Mouse (Mus musculus) midbrain, embryonic 11.5 days (tissue): ENCODE results near the gene Tenm4. TPM values are rescaled to one million over a fixed set of nuclear protein-coding genes. Genes with fewer than 3 reads are reported as not detected.

ENCODE experiments used
- ATAC-seq: fragments of 200-750 bp; cut with Nextera tagmentation; 2 replicates; pipeline ENCODE4 v1.8.0; 2017; ENCODE audit warnings: moderate TSS enrichment, moderate library complexity; ENCODE audit not compliant: low FRiP score
- DNase-seq: peaks from one replicate; pipeline ENCODE4 v3.0.0; 2015; ENCODE audit warnings: low spot score; ENCODE audit errors: missing footprints
- H3K27ac ChIP-seq: fragments of 300-500 bp; sonication (generic); 2 replicates; pipeline ENCODE4 v1.5.1; 2014; ENCODE audit warnings: low read depth, low read length
- H3K27me3 ChIP-seq: fragments of 300-500 bp; sonication (generic); 2 replicates; pipeline ENCODE4 v1.6.1; 2014; ENCODE audit warnings: mild to moderate bottlenecking, low read length, moderate library complexity, mixed read lengths; ENCODE audit not compliant: control insufficient read depth, insufficient read depth
- H3K36me3 ChIP-seq: fragments of 300-500 bp; sonication (generic); 2 replicates; pipeline ENCODE4 v1.6.1; 2014; ENCODE audit warnings: mild to moderate bottlenecking, low read length, moderate library complexity, mixed read lengths; ENCODE audit not compliant: control insufficient read depth, insufficient read depth
- H3K4me1 ChIP-seq: fragments of 300-500 bp; sonication (generic); 2 replicates; pipeline ENCODE4 v1.6.1; 2014; ENCODE audit warnings: low read length; ENCODE audit not compliant: control insufficient read depth, insufficient read depth
- H3K4me2 ChIP-seq: fragments of 300-500 bp; sonication (generic); 2 replicates; pipeline ENCODE4 v1.6.1; 2014; ENCODE audit warnings: mild to moderate bottlenecking, moderate library complexity
- H3K4me3 ChIP-seq: fragments of 300-500 bp; sonication (generic); 2 replicates; pipeline ENCODE4 v1.5.1; 2014; ENCODE audit warnings: low read depth, low read length
- H3K9ac ChIP-seq: fragments of 300-500 bp; sonication (generic); 2 replicates; pipeline ENCODE4 v1.6.1; 2014; ENCODE audit warnings: low read length
- H3K9me3 ChIP-seq: fragments of 300-500 bp; sonication (generic); 2 replicates; pipeline ENCODE4 v1.6.1; 2016; ENCODE audit warnings: low read length; ENCODE audit not compliant: control insufficient read depth
- WGBS: fragments of 180-500 bp; shearing (Covaris S2); extraction: QIAGEN DNeasy Blood & Tissue Kit; methylation state at CpG from one replicate; pipeline ENCODE4 v1.1.7; 2014; 5-methylcytosine and 5-hydroxymethylcytosine counted together
- polyA plus RNA-seq: library from polyadenylated mRNA; unstranded; fragments of >200 nt; fragmentation: Nextera tagmentation; extraction: Ambion mirVana; gene quantifications from 2 replicates; pipeline ENCODE4 v1.2.1, GENCODE M21; 2014

The Tenm4 gene
- polyA plus RNA-seq, 1 experiment from 2014 or later: 24.8 TPM

DNA sequence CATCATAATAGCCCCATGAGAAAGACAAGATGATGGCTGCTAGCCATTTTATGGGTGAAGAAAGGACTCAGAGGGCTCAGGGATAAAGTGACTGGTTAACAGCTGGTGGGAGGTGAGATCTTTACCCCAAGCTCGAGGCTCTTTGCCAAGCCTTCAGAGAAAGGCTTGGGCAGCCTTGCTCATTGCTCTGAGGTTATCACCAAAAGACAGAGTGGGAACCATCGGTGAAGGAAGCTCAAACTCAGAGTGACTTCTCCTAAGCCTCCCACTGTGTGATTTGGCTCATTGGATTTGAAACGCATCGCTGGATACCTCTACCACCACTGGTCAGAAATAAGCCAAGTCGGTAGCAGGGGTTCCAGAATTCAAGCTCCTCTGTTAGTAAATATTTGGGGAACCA, 19.1 kb upstream of the Tenm4 start:
- H3K36me3 ChIP-seq: no peaks in the 10 kb centered on the region
- DNase-seq: peak; percentile 91
- WGBS: 7% methylated on average over 5 of the region's 5 CpGs
- H3K9me3 ChIP-seq: no peaks in the 10 kb centered on the region
- no peak overlapping the region for H3K4me3 ChIP-seq
- no peak for ATAC-seq
- no peak overlapping the region for H3K9ac ChIP-seq
- peaks cover 39% of the 10 kb centered on the region for H3K27me3 ChIP-seq
- H3K4me2 ChIP-seq: no peak overlapping the region
- peaks cover 7% of the 10 kb centered on the region; the same call in 1 of the 2 replicates for H3K4me1 ChIP-seq
- H3K27ac ChIP-seq: no peak overlapping the region; the same call in 1 of the 2 replicates

GRCm38 (mm10) chr7:96152431-96152830, 18.6 kb upstream of the Tenm4 start:
- no peak overlapping the region; the same call in 1 of the 2 replicates for H3K27ac ChIP-seq
- no peak overlapping the region for H3K4me3 ChIP-seq
- DNase-seq (peak; percentile 94), ATAC-seq (peak; percentile 51)
- H3K9ac ChIP-seq: no peak overlapping the region
- peaks cover 42% of the 10 kb centered on the region for H3K27me3 ChIP-seq
- H3K4me1 ChIP-seq: peaks cover 7% of the 10 kb centered on the region; the same call in 1 of the 2 replicates
- WGBS: 3% methylated on average over 4 of the region's 4 CpGs
- H3K4me2 ChIP-seq: peak overlapping the region; percentile 16; the same call in 1 of the 2 replicates
- H3K9me3 ChIP-seq: no peaks in the 10 kb centered on the region
- no peaks in the 10 kb centered on the region for H3K36me3 ChIP-seq

- peak; percentile 99 for ATAC-seq
- peaks cover 42% of the 10 kb centered on the region for H3K27me3 ChIP-seq
Measured at GRCm38 (mm10) chr7:96152924-96153359, 18.1 kb upstream of the Tenm4 start.

DNA sequence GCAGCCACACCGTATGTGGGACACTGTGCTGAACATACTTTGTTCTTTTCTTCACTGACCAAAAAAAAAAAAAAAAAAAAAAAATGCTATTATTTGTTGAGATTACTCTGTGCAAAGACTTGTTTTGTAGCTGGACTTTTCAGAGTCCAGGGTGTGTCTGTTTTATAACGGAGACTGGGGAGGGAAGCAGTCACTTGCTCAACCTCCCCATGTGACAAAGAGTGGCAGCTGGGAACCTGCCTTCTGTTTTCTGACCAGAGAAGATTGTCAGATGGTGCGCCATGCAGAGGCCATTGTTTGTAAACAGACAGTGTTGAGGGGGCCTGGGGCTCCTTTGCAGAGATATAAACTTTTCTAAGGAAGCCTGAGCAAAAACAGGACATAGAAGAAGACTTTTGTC, 17.0 kb upstream of the Tenm4 start:
- Histone ChIP-seq H3K9me3 (no peaks in the 10 kb centered on the region), H3K36me3 (no peaks in the 10 kb centered on the region), H3K27ac (no peak overlapping the region), H3K27me3 (peaks cover 41% of the 10 kb centered on the region), H3K9ac (no peak overlapping the region), H3K4me1 (peaks cover 7% of the 10 kb centered on the region; the same call in 1 of the 2 replicates), H3K4me3 (no peak overlapping the region), H3K4me2 (no peak overlapping the region)
- WGBS: 70% methylated on average over 3 of the region's 3 CpGs
- DNase-seq: no peak
- no peak for ATAC-seq

More at GRCm38 (mm10) chr7:96152924-96153359, 18.1 kb upstream of the Tenm4 start:
- H3K27ac ChIP-seq: no peak overlapping the region
- H3K9ac ChIP-seq: no peak overlapping the region
- no peaks in the 10 kb centered on the region for H3K9me3 ChIP-seq
- H3K4me2 ChIP-seq: peak overlapping the region; percentile 16; the same call in 1 of the 2 replicates
- DNase-seq: peak; percentile 97
- H3K4me1 ChIP-seq: peaks cover 7% of the 10 kb centered on the region; the same call in 1 of the 2 replicates
- WGBS: under 1% methylated on average over 10 of the region's 10 CpGs
- no peaks in the 10 kb centered on the region for H3K36me3 ChIP-seq
- 0 out of 2 replicates have a peak overlapping the region, but pooled peaks have one; percentile 5 for H3K4me3 ChIP-seq

- H3K27me3 ChIP-seq: peaks cover 32% of the 10 kb centered on the region
- WGBS: 73% methylated on average over 7 of the region's 7 CpGs
Measured at GRCm38 (mm10) chr7:96156481-96157255, 14.4 kb upstream of the Tenm4 start.

GRCm38 (mm10) chr7:96164141-96164540, 6.9 kb upstream of the Tenm4 start:
- ATAC-seq: no peak
- H3K9me3 ChIP-seq: no peaks in the 10 kb centered on the region
- no peak overlapping the region for H3K27ac ChIP-seq
- peaks cover 14% of the 10 kb centered on the region for H3K4me1 ChIP-seq
- no peak overlapping the region for H3K4me3 ChIP-seq
- DNase-seq: peak; percentile 62
- H3K4me2 ChIP-seq: no peak overlapping the region
- H3K9ac ChIP-seq: no peak overlapping the region
- H3K36me3 ChIP-seq: no peaks in the 10 kb centered on the region
- peaks cover 10% of the 10 kb centered on the region for H3K27me3 ChIP-seq

More at GRCm38 (mm10) chr7:96156481-96157255, 14.4 kb upstream of the Tenm4 start:
- H3K36me3 ChIP-seq: no peaks in the 10 kb centered on the region
- H3K4me1 ChIP-seq: peaks cover 7% of the 10 kb centered on the region; the same call in 1 of the 2 replicates
- no peak overlapping the region for H3K27ac ChIP-seq
- H3K9ac ChIP-seq: no peak overlapping the region
- H3K9me3 ChIP-seq: no peaks in the 10 kb centered on the region
- H3K4me3 ChIP-seq: no peak overlapping the region
- peak; percentile 53 for DNase-seq
- ATAC-seq: no peak
- H3K4me2 ChIP-seq: no peak overlapping the region

DNA sequence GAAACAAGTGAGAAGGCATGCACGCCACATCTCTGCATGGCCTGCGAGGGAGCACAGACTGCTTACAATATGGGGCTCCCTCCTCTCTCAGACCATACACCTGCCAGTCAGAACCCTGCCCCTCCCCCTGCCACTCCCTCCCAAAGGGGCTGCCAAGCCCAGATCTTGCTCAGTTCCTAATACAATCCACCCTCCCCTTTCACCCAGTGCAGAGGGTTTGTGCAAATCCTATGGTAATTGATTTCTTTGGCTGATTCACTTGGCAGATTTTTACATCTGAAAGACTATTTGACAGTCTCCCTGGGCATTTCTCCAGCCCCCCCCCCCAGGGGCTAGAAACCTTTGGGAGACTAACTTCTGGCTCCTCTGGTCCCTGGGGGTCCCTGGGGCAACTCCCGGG, 2.1 kb upstream of the Tenm4 start:
- DNase-seq (peak; percentile 95), ATAC-seq (peak; percentile 97)
- Histone ChIP-seq H3K9ac (no peak overlapping the region), H3K27me3 (peaks cover 3% of the 10 kb centered on the region; the same call in 1 of the 2 replicates), H3K4me2 (no peak overlapping the region; the same call in 1 of the 2 replicates), H3K27ac (peak overlapping the region; percentile 41; the same call in 1 of the 2 replicates), H3K4me1 (peaks cover 27% of the 10 kb centered on the region), H3K36me3 (no peaks in the 10 kb centered on the region), H3K4me3 (no peak overlapping the region), H3K9me3 (no peaks in the 10 kb centered on the region)
- WGBS: 13% methylated on average over 3 of the region's 3 CpGs

DNA sequence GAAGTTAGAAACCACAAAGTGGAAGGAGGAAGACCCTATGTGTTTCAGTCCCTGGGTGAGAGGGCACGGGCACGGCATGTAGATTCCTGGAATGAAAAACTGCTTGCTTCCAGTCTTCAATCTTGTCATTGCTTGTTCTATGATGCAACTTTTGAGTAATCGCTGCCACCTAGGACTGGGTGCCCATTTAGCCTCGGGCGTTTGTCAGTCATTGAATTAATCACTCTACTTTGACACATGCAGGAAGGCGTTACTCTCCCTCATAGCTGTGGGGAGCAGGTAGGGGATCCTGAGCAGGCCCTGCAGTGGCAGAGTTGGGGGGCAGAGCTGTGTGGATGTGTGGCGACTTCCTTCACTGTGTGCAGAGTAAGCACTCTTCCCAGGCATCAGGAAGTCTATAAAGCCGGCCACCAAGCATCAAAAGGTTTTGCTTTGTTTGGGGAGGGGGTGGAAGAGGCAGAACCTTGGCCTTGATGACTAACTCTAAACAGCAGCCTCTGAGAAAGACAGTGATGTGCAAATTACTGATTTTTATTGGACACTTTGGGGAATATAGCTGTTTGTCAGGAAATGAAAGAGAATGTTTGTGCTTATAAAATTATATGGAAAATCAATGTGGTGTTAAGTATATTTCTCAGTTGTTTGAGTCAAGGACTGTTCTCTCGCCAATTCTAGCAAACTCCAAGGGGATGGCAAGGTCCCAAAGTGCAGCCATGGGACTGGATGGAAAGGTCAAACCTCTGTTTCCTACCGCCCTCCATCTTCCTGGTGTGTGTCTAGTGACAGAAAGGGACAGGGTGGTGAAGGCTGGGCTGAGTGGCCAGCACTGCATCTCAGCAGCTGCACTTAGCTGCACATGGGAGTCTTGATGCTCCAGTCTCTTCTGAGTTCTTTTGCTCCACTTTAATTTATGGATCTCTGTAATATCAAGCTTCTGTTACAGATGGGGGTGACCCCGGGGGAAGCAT, 834 bp downstream of the Tenm4 start:
- no peak overlapping the region for H3K9ac ChIP-seq
- no peak overlapping the region for H3K4me2 ChIP-seq
- H3K36me3 ChIP-seq: no peaks in the 10 kb centered on the region
- H3K27me3 ChIP-seq: no peaks in the 10 kb centered on the region; the same call in 1 of the 2 replicates
- WGBS: 64% methylated on average over 11 of the region's 11 CpGs
- no peak overlapping the region for H3K27ac ChIP-seq
- H3K4me3 ChIP-seq: no peak overlapping the region
- no peaks in the 10 kb centered on the region for H3K9me3 ChIP-seq
- DNase-seq (no peak), ATAC-seq (no peak)
- peaks cover 28% of the 10 kb centered on the region for H3K4me1 ChIP-seq
